Mouse (Mus musculus): ENCODE results near the gene Dnah6.

- TF ChIP-seq CTCF (IDR thresholded peaks at IDR 0.05; ENCODE audit: borderline replicate concordance, extremely low read depth, insufficient read depth, insufficient read length) = no peak
- TF ChIP-seq POLR2A (IDR thresholded peaks at IDR 0.05; ENCODE audit: borderline replicate concordance, extremely low read depth, insufficient read depth, insufficient read length, poor library complexity, severe bottlenecking) = no peak
Measured at GRCm38 (mm10) chr6:73228408-73228807, 7.0 kb upstream of the Dnah6 start.
